Mouse (Mus musculus): ENCODE data around the gene Cfap221.
A peak's percentile ranks its signal among the peaks of the same experiment; 100 is the strongest.

Gene Cfap221

GRCm38 (mm10) chr1:119996798-119997581, at the start of gene Cfap221:
TSS of gene Cfap221 (minus strand) at chr1:119997234.
- peak; percentile 92 for DNase-seq (ENCODE audit: low read depth, low spot score)

DNA sequence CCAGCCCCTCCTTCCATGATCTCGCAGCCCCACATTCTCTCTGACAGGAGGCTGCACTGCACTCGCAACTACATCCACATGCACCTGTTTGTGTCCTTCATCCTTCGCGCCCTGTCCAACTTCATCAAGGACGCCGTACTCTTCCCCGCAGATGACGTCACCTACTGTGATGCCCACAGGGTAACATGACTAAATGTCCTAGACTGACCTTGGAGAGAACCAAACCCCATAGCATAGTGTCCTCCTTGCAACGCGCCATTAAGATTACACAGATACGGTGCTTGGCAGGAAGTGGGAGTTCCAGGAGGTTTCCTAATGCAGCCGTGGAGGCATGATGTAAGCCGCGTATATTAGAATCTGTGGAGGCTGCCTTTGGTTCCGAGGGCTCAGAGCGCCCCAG, 47.5 kb upstream of the Cfap221 start:
- no peak for DNase-seq (ENCODE audit: low read depth, low spot score)

DNA sequence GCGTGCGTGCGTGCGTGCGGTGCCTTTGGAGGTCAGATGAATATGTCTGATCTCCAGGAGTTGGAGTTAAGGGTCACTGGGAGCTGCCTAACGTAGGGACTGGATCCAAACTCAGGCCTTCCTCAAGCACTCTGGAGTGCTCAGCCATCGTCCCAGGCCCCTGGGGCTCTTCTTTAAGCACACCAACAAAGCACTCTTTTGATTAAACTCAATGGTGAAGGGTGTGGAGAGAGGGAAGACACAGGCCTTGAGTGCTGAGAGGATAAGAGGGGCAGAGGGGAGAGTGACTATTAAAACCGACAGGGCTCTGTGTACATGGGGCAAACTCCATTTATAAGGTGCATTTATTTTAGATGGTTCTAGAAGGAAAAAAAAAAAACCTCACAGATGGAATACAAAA, 45.4 kb upstream of the Cfap221 start:
- DNase-seq (ENCODE audit: low read depth, low spot score), result peak; percentile 30

DNA sequence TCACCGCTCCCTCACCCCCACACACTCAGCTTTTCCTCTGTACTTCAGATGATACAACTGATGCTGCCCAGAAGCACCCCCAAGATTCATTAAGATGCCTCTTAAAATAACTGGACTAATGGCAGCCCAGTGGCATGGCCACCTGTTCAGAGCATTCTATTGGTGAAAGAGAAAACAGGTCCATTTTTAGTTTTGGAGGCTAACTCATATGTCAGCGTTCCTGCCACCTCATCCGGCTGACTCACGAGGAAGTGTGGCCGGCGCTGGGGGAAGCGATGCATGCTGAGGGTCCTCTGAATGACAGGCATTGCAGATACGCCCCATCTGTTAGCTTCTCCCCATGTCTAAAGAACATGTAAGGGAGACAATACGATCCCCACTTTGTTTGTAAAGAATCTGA, 41.6 kb upstream of the Cfap221 start:
- DNase-seq (ENCODE audit: low read depth, low spot score), result no peak

- no peak for DNase-seq (ENCODE audit: low read depth, low spot score)
Observed at GRCm38 (mm10) chr1:120037021-120037683, 40.1 kb upstream of the Cfap221 start.

GRCm38 (mm10) chr1:120035456-120036034, 38.5 kb upstream of the Cfap221 start:
- no peak for DNase-seq (ENCODE audit: low read depth, low spot score)

- DNase-seq (ENCODE audit: low read depth, low spot score), result no peak
Observed at GRCm38 (mm10) chr1:120034793-120035192, 37.8 kb upstream of the Cfap221 start.

DNA sequence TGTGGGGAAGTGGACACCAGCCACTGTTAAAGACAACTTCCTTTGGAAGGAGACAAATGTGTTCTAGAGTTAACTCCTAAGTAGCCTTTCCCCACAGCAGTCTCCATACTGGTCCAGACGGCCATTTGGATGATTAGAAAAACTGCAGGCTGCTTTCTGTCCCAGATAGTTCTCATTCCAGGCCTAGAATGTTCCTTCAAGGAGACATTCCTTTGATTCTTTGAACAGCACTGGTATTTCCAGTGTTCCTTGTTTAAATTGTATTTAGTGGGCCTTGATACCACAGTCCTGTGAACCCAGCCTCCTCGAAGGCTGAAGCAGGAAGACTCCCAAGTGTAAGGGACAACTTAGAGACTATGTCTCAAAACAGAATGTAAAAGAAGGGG, 36.4 kb upstream of the Cfap221 start:
- no peak for DNase-seq (ENCODE audit: low read depth, low spot score)

GRCm38 (mm10) chr1:120032804-120033468, 35.9 kb upstream of the Cfap221 start:
- peak; percentile 91 for DNase-seq (ENCODE audit: low read depth, low spot score)

GRCm38 (mm10) chr1:120030474-120030873, 33.4 kb upstream of the Cfap221 start:
- no peak for DNase-seq (ENCODE audit: low read depth, low spot score)

DNA sequence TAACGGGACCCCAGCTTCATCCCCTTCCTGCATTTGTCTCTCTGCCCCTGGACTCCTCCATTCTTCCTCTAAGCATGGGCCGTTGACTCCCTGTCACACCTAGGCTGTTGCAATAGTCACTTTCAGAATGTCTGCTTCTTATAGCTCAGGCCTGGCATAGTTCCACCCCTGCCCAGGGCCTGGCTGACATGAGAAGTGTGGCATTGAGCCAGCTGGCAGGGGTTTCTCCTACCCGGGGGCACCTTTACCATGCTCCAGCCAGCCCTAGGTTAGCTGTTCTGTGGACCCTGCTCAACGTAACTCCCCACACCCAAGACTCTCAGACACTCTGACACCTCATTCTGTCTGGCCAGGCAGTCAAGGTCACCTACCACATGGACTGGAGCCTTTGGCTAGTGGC, 30.7 kb upstream of the Cfap221 start:
- no peak for DNase-seq (ENCODE audit: low read depth, low spot score)

DNA sequence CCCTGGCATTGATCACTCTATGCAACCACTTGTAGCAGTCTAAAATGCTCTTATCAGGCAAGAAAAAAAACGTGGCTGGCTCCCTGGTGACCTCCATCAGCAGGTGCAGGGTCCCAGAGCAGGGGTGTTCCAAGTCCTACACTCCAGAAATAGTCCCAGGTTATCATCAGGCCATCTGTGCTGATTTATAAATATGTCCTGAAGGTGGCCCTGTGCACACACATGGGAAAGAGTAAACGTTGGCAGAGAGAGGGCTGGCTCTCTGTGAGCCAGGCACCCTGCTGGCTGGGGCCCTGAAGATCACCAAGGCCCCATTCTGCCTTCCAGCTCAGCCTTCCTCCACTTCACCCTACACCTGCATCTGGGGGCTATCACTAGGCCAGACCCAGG, 28.0 kb upstream of the Cfap221 start:
- DNase-seq (ENCODE audit: low read depth, low spot score), result no peak

DNA sequence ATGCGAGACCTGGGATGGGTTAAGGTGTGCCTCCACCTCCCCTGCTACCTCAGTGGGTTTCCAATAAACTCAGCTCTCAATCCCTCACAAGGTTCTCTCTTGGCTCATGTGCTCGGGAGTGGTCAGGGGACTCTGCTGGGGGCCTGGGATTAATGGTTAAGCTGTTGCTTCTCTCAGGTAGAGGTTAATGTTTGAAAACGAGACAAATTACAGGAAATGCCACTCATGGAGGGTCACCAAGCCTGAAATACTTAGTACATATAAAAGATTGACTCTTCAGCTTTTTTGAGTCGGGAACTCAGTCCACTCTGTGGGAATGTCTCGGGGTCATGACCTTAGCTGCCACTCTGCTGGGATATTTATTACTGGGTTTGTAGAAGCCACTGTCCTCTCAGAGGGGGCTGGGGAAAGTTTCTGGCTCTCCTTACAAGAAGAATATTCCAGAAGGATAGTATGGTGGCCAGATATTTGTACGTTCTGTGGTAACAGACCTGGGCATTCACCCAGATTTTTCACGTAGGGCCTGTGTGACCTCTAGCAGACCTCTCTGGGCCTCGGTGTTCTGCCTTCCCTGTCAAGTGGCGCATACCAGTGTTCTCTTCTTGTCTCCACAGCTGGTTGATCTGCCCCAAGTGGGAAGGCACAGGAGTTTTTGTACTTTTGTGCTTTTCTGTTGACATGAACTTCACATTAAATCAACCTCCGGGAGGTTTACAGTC, 27.5 kb upstream of the Cfap221 start:
- DNase-seq (ENCODE audit: low read depth, low spot score), result no peak

GRCm38 (mm10) chr1:120021951-120022350, 24.9 kb upstream of the Cfap221 start:
- DNase-seq (ENCODE audit: low read depth, low spot score), result no peak

DNA sequence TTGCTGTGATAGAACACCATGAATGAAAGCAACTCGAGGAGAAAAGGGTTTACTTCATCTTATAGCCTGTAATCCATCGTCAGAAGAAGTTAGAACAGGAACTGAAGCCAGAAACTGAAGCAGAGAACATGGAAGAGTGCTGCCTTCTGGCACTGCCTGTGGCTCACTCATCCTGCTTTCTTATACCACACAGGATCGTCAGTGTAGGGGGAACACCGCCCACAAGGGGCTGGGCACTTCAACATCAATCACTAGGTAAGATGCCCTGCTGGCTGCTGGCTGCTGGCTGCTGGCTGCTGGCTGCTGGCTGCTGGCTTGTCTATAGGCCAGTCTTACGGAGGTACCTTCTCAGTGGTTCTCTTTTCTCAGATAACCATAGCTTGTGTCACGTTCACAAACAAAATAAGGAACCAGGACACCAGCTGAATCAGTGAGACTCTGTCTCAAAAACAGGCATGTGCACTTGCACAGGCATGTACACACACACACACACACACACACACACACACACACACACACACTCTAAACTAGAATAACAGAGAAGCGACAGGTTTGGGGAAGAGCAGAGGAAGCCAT, 23.4 kb upstream of the Cfap221 start:
- no peak for DNase-seq (ENCODE audit: low read depth, low spot score)

DNA sequence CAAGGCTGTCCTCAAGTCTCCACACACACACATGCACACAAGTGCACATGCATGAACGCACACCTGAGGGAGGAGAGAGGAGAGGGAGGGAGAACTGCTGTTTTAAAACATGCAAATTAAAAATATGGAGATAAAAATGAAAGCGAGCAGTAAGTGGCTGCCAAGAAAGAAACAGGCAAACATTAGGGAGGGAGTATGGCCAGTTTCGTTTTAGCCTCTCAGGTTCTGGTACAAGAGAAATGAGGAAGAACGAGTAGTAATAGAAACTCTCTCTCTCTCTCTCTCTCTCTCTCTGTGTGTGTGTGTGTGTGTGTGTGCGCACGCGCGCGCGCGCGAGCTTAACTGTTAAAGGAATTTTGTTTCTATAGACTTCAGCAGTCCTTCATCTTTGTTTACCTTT, 22.4 kb upstream of the Cfap221 start:
- DNase-seq (ENCODE audit: low read depth, low spot score), result no peak

DNA sequence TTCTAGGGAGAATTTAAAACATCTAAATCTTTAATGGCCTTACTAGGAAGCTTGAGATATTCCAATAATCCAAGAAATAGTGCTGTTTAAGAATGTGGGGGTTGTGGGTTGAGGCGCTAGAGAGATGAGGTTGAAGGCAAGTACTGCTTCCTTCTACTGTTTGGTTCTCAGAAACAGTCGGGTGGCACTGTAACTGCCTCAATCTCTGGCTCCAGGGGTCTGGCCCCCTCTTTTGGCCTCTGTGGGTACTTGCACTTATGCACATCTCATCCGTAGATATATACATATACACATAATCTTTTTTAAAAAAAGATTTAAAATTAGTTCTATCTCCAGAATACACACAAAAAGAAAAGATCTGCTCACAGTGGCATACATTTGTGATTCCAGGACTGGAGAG, 21.9 kb upstream of the Cfap221 start:
- DNase-seq (ENCODE audit: low read depth, low spot score), result peak; percentile 16

- DNase-seq (ENCODE audit: low read depth, low spot score), result peak; percentile 44
Observed at GRCm38 (mm10) chr1:120016240-120016639, 19.2 kb upstream of the Cfap221 start.

- peak; percentile 69 for DNase-seq (ENCODE audit: low read depth, low spot score)
Observed at GRCm38 (mm10) chr1:120013111-120013510, 16.1 kb upstream of the Cfap221 start.

GRCm38 (mm10) chr1:120012638-120013037, 15.6 kb upstream of the Cfap221 start:
- no peak for DNase-seq (ENCODE audit: low read depth, low spot score)

- DNase-seq (ENCODE audit: low read depth, low spot score), result no peak
Observed at GRCm38 (mm10) chr1:120007851-120008588, 11.0 kb upstream of the Cfap221 start.

Data from R1 (cell line).